Mouse (Mus musculus): ENCODE results near the gene Zic2. TPM values are rescaled to one million over a fixed set of nuclear protein-coding genes. Genes with fewer than 3 reads are reported as not detected.

Zic2 gene
- total and polyA plus RNA-seq, 3 experiments: 0.16 TPM; not detected in 2

DNA sequence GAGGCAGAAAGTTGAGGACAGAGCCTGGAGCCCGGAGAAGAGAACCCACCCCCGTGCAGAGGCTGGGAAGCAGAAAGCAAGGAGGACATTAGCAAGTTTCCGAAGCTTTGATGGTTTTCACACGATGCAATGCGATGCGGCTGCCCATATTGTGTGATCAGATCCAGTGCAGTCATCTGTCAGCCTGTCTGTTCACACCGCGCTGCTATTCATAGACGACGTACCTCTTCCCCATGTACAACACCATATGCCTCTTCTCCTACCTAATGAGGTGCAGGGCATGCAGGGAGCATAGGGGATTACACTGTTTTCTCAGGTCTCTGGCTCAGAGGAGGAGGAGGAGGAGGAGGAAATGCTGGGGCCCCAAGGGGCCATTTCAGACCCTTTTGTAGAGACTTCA lies 38.4 kb upstream of the Zic2 start:
- ATAC-seq (ENCODE audit: extremely low read depth, insufficient number of reproducible peaks, low FRiP score, poor library complexity, severe bottlenecking) (no peak), DNase-seq (ENCODE audit: low spot score) (no peak)
- H3K36me3 ChIP-seq (replicated peaks): no peaks in the 10 kb centered on the region
- H3K9me3 ChIP-seq (replicated peaks): no peaks in the 10 kb centered on the region
- no peak overlapping the region for H3K4me3 ChIP-seq (ENCODE audit: low read depth, low read length)
- H3K4me1 ChIP-seq (ENCODE audit: insufficient read depth, low read depth, low read length): no peaks in the 10 kb centered on the region
- no peaks in the 10 kb centered on the region for H3K27me3 ChIP-seq (ENCODE audit: insufficient read depth, low read length)
- no peak for TF ChIP-seq POLR2AphosphoS5 (IDR thresholded peaks at IDR 0.05; ENCODE audit: insufficient replicate concordance, low read depth, low read length)
- no peak for TF ChIP-seq TAL1 (conservative IDR thresholded peaks at IDR 0.05; ENCODE audit: low read depth, low read length)
- no peak for TF ChIP-seq GATA2 (IDR thresholded peaks at IDR 0.05; ENCODE audit: borderline replicate concordance, low read depth, low read length)
- no peak for TF ChIP-seq CTCF (IDR thresholded peaks at IDR 0.05; ENCODE audit: low read depth, low read length)
- TF ChIP-seq GATA1 (IDR thresholded peaks at IDR 0.05; ENCODE audit: borderline replicate concordance, low read length): no peak

GRCm38 (mm10) chr14:122449601-122450495 lies 25.4 kb upstream of the Zic2 start:
- DNase-seq (ENCODE audit: low spot score) (no peak), ATAC-seq (ENCODE audit: extremely low read depth, insufficient number of reproducible peaks, low FRiP score, poor library complexity, severe bottlenecking) (no peak)
- H3K36me3 ChIP-seq (replicated peaks): no peaks in the 10 kb centered on the region
- no peaks in the 10 kb centered on the region for H3K9me3 ChIP-seq (replicated peaks)
- TF ChIP-seq TAL1 (conservative IDR thresholded peaks at IDR 0.05; ENCODE audit: low read depth, low read length): no peak
- no peak for TF ChIP-seq GATA1 (IDR thresholded peaks at IDR 0.05; ENCODE audit: borderline replicate concordance, low read length)
- no peaks in the 10 kb centered on the region for H3K4me1 ChIP-seq (ENCODE audit: insufficient read depth, low read depth, low read length)
- H3K27me3 ChIP-seq (ENCODE audit: insufficient read depth, low read length): peaks cover 11% of the 10 kb centered on the region; the same call in 1 of the 2 replicates
- no peak overlapping the region for H3K4me3 ChIP-seq (ENCODE audit: low read depth, low read length)

DNA sequence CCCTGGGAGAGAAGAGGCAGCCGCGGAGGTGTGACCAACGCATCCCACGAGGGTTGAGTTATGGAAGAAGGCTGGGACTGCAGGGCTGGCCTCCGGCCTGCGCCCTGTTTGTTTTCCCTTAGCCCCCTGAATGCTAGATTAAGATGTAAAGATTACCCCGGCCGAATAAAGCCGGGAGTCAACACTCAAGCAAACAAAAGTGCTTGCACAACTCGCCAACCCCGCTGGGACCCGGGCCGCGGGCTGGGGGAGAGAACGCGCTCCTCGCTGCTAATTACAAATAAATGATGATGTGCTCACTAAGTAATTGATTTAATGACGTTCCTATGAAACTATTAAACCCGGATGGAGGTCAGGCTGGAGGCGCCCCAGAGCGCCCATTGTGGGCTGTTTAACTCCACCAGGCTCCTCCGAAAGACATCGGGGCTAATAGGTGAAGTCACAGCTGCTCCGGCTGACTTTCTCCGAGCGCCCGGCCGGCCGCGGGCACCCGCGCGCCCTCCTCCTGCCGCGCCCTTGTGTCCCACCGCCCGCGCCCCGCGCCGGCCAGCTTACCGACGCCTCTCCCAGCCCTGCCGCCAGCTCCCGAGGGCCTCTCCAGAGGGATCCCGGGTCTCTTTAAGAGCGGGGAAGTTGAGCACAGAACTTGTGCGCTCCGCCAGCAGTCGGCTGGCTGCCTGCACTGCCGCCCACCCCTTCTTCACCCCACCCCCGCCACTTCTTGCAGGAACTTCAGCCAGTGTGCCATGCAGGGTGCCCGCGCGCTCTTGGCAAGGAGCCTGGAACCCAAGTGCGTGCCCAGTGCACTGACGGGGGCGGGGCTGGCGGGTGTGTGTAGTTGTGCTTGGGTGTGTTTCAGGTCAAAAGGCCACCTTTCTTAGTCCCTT lies 24.5 kb upstream of the Zic2 start, which contains the start of gene Gm5089:
TSS of gene Gm5089 (minus strand) at position 620 of the 887 bp plus-strand sequence.
- H3K27me3 ChIP-seq (ENCODE audit: insufficient read depth, low read length): peaks cover 11% of the 10 kb centered on the region; the same call in 1 of the 2 replicates
- no peak for ATAC-seq (ENCODE audit: extremely low read depth, insufficient number of reproducible peaks, low FRiP score, poor library complexity, severe bottlenecking)

GRCm38 (mm10) chr14:122451551-122452145 lies 23.6 kb upstream of the Zic2 start:
- peaks cover 11% of the 10 kb centered on the region; the same call in 1 of the 2 replicates for H3K27me3 ChIP-seq (ENCODE audit: insufficient read depth, low read length)
- DNase-seq (ENCODE audit: low spot score): no peak
- no peak overlapping the region for H3K4me3 ChIP-seq (ENCODE audit: low read depth, low read length)
- ATAC-seq (ENCODE audit: extremely low read depth, insufficient number of reproducible peaks, low FRiP score, poor library complexity, severe bottlenecking): no peak
- H3K36me3 ChIP-seq (replicated peaks): no peaks in the 10 kb centered on the region
- no peaks in the 10 kb centered on the region for H3K4me1 ChIP-seq (ENCODE audit: insufficient read depth, low read depth, low read length)
- no peaks in the 10 kb centered on the region for H3K9me3 ChIP-seq (replicated peaks)
- TF ChIP-seq GATA2 (IDR thresholded peaks at IDR 0.05; ENCODE audit: borderline replicate concordance, low read depth, low read length): no peak
- TF ChIP-seq CTCF (IDR thresholded peaks at IDR 0.05; ENCODE audit: low read depth, low read length): no peak
- TF ChIP-seq GATA1 (IDR thresholded peaks at IDR 0.05; ENCODE audit: borderline replicate concordance, low read length): no peak
- TF ChIP-seq TAL1 (conservative IDR thresholded peaks at IDR 0.05; ENCODE audit: low read depth, low read length): no peak

More for the DNA sequence above, 24.5 kb upstream of the Zic2 start, which contains the start of gene Gm5089:
- no peak for DNase-seq (ENCODE audit: low spot score)
- H3K9me3 ChIP-seq (replicated peaks): no peaks in the 10 kb centered on the region
- no peaks in the 10 kb centered on the region for H3K36me3 ChIP-seq (replicated peaks)
- no peak within 1 kb of the TSS for H3K4me3 ChIP-seq (ENCODE audit: low read depth, low read length)
- TF ChIP-seq GATA1 (IDR thresholded peaks at IDR 0.05; ENCODE audit: borderline replicate concordance, low read length): no peak
- no peak for TF ChIP-seq CTCF (IDR thresholded peaks at IDR 0.05; ENCODE audit: low read depth, low read length)
- TF ChIP-seq GATA2 (IDR thresholded peaks at IDR 0.05; ENCODE audit: borderline replicate concordance, low read depth, low read length): no peak
- no peak for TF ChIP-seq TAL1 (conservative IDR thresholded peaks at IDR 0.05; ENCODE audit: low read depth, low read length)
- TF ChIP-seq POLR2AphosphoS5 (IDR thresholded peaks at IDR 0.05; ENCODE audit: insufficient replicate concordance, low read depth, low read length): no peak
- H3K4me1 ChIP-seq (ENCODE audit: insufficient read depth, low read depth, low read length): no peaks in the 10 kb centered on the region

DNA sequence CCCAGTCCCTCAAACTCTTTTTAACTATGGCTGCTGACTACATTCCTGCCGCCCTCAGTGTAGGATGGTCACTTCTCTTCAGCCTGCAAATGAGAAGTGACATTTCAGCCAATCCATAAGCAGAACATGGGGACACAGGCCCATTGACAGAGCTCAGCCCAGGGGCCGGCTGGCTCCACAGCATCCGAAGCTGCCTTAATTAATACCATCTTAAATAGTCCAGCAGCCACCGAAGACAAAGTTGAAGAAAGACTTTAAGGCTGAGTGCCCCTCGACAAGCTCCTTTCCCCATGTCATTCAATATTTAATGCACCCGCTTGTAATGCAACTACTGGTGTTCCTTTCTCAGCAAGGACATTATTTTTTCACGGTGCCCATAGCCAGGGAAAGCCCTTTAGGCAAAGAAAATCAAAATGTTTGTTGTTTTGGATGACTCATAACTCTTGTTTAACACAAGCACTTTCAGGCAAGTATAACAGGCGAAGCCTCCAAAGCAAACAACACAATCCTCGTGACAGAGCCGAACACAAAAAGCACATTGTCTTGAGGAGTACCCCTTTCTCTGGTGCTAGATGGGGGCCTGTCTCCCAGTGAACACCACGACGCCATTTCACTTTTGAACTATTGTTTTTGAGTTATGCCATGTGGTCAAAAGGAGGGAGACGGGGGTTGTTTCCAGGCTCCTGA lies 22.4 kb upstream of the Zic2 start:
- TF ChIP-seq TAL1 (conservative IDR thresholded peaks at IDR 0.05; ENCODE audit: low read depth, low read length): no peak
- TF ChIP-seq GATA2 (IDR thresholded peaks at IDR 0.05; ENCODE audit: borderline replicate concordance, low read depth, low read length): no peak
- no peak overlapping the region for H3K4me3 ChIP-seq (ENCODE audit: low read depth, low read length)
- ATAC-seq (ENCODE audit: extremely low read depth, insufficient number of reproducible peaks, low FRiP score, poor library complexity, severe bottlenecking): no peak
- H3K9me3 ChIP-seq (replicated peaks): no peaks in the 10 kb centered on the region
- peaks cover 11% of the 10 kb centered on the region; the same call in 1 of the 2 replicates for H3K27me3 ChIP-seq (ENCODE audit: insufficient read depth, low read length)
- no peaks in the 10 kb centered on the region for H3K4me1 ChIP-seq (ENCODE audit: insufficient read depth, low read depth, low read length)
- no peaks in the 10 kb centered on the region for H3K36me3 ChIP-seq (replicated peaks)
- DNase-seq (ENCODE audit: low spot score): no peak
